Mouse (Mus musculus) left cerebral cortex, adult 11 months (tissue): ENCODE measurements at regions not wholly inside any gene's neighbourhood (a gene's known extent, or its start where the extent isn't known, plus 50 kb on each side); places are given as distances from the start of the nearest gene placed in this dataset.

Source experiments
- DNase-seq: peaks from one replicate; pipeline ENCODE4 v3.0.0; 2022; ENCODE audit warnings: low spot score

DNA sequence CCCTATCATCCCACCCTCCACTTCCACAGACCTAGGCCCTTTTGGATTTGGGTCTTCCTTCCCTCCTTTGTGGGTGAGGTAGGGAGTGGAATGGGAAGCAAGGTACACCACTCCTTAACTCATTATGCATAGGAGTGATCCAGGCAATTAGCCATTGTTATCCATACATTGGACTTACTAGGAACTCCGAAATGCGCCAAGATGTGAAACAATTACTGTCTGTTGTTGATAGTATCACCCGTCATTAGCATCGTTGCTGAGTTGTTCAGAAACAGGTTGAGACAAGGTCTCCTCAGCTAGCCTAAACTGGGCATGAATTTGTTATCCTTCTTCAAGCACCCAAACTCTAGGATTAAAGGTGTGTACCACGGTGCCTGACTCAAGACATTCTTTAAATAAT is 246.3 kb upstream of the Hnrnpa3 start:
- no peak for DNase-seq

DNA sequence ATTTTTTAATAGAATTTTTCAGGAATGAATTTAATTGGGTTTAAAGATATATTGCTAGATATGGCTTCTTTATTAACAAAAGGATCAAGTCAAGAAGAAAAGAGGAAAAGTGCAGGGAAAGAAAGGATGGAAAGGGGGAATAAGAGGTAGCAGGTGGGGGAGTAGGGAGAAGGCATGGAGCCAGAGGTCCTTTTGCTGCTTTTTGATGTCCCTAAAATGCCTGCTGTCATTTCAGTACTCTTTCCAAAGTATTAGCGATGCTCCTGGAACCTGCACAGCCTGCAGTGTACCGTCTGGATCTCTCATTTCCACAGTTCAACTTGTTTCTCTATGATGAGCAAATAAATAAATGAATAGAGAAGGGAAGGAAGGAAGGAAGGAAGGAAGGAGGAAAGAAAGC is 240.4 kb upstream of the Hnrnpa3 start:
- DNase-seq, result no peak

DNA sequence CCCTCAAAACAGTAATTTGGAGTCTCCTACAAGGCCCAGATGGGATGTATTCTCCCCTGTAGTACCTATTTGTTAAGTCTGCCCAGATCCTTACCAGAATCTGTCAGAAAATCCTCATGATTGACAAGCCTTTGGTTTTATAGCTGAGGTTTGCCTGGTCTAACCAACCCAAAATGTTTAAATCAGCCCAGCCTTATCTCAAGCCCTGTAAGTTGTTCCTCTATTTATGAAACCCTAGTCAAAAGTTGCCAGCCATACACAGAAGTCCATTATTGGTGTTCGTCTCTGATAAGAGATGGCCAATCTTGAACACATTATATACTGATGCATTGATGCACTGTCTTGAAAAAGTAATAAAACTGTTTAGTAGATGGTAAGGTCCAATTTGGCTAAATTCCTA is 239.9 kb upstream of the Hnrnpa3 start:
- no peak for DNase-seq

DNA sequence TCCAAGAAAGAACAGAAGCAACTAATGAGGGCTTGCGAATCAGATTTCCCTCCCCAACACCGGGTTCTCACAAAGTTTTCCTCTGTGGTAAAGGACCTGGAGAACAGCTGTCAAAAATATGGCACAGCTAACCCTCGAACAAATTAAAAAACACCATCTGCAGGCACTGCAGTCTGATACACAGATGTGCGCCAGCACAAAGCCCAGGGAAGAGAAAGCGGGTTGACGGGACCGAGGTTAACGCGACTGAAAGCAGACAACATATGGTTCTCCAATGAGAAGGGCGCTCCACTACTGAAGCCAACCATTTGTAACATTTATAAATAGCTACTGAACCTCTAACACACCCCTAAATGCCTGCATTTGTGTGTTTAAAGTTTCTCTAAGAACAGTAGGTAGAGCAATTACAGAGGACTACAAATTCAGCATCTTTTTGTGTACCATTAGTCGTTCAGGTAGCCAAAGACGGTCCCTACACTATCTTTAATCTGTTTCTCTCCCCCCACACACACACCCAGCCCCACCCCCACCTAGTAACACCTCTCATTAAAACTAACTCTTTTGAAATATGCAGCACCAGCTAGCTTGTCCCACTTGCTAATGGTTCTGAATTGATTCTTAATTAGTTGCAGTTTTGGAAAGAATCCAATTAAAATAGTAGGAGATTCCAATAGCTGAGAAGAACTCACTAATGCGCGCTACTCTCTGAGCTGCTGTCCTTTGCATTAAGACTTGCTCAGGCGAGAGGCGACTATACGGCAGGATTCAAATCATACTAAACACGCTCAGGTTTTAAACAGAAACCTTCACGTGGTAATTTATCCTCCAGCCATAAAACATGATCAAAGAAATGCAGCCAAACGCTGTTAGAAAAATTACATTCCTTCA is 236.0 kb upstream of the Hnrnpa3 start:
- no peak for DNase-seq

DNA sequence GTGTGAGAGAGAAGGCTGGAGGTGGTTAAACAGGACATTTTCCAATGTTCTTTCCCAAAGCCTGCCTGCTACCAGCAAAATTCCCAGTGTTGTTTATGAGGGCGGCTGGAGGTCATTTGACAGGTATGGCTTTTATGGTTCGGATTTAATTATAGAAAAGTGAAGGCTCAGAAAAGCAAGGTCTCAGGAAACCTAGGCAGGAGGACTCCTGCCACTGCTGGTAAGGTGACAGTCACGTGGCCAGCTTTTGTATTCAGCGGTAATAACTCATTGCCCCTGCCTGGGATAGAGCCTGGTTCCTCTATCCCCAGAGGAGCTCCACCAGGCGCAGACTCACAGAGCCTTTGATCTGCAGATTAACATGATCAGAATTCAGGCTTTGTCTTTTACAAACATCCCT is 235.2 kb upstream of the Hnrnpa3 start:
- no peak for DNase-seq

DNA sequence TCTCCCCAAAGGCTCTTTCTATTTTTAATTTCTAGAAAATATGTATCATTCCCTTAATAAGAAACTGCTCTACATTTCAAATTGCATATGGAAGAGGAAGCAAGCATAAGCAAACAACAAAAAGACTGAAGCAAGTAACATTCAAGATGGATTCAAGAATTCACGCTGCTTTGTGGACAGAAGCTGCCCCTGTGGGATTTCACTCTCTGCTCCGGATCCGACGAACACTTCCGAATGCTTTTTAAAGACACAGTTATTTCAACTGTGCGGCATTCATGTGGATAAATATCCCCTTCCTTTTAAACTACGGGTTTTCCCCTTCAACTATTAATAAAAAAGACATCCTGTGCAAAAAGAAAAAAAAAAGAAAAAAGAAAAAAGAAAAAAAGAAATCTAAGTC is 234.7 kb upstream of the Hnrnpa3 start:
- no peak for DNase-seq

DNA sequence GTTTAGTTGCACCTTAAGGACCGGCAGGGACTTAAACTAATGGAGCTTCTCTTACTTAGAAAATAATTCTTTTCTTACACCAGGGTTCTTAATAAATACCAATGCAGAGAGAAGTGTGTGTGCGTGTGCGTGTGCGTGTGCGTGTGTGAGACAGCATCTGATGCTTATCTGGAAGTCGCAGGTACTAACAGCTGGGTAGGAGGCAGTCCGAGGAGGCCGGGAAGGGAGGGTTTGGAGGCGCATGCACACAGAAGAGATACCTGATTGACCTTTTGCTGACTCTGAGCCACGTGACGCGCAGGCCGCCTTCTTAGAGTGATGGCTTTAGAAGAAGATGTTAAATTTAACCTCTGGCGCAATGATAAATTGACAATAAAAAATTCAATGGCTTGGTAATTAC is 234.2 kb upstream of the Hnrnpa3 start:
- DNase-seq, result no peak

DNA sequence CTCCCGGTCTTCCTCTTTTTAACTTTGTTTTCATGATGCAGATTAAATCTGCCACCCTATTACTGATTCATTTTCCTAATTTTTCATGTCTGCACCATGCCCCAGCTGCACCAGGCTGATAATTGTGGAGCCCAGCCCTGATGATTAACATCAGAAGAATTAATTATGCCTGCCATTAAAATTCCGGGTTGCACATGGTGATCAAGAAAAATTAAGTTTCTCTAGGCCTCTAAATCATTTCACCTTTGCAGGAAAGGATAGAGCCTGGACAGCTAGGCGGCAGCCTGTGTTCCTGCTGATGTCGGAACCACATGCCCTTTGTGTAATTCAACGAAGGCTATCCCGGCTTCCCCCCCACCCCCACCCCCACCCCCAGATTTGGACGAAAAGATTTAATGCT is 233.7 kb upstream of the Hnrnpa3 start:
- no peak for DNase-seq

DNA sequence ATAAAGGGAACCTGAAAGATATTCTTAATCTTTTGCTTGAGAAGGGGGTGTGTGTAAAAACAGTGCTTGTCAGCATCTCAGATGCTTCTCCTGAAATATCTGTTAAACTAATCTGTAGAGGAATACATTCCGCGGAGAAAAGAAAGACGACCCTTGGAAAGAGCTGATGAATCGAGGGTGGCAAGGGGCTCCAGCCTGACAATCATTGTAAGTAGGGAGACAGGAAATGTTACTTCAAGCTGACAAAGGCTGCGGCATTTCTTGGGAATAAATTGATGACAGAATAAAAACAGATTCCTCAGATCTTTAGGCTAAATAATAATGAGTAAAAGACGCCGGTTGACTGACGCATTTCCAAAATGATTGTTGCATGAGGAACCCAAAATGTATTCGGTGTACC is 233.3 kb upstream of the Hnrnpa3 start:
- DNase-seq, result no peak

DNA sequence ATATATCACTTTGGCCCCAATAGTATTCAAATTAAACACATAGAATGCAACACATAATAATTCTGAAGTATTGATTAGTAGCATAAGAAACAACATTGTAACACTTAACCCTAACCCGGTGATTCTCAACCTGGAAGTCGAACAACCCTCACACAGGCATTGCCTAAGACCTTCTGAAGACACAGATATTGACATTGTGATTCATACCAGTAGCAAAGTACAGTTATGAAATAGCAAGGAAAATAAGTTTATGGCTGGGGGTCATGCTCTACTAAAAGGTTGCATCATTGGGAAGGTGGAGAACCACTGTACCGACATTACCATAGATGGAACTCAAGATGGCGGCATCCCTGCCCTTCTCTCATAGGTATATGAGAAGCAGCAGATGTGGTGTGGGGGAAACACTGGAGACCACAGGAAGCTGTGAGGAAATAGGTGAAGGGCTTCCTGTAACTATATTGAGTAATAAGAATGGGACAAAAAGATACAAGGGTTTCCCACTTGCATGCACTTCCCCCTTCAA is 231.1 kb upstream of the Hnrnpa3 start:
- no peak for DNase-seq

DNA sequence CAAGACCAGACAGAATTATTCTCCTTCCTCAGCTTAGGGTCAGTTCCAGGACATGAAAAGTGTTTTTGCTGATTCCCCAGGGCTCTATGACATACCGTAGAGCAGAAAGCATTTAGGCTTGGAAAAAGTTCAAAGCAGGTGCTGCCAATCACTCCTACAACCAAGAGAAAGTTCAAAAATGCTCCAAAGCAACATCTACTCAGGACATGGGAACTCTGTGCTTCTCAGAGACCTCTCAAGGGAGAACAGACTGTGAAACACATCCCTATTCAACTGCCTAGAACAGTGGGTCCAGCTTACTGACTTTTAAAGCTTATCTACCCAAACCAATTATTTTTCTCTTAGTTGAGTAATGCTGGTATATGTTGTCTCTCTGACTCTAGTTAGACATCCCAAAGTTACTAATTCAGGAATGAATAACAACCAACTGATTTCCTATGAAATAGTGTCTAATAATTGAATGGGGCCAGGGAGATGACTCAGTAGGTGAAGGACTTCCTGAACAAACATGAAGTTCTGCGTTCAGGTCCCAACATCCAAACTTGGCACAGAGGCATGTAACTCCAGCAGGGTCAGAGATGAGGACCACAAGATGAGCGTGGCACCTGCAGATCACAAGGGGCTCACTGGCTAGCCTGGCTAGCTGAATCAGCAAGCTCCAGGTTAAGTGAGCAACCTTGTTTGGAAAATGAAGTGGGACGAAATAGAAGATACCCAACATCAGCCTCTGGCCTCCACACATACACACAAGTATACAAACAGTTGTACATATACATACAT is 228.7 kb upstream of the Hnrnpa3 start:
- DNase-seq, result no peak

DNA sequence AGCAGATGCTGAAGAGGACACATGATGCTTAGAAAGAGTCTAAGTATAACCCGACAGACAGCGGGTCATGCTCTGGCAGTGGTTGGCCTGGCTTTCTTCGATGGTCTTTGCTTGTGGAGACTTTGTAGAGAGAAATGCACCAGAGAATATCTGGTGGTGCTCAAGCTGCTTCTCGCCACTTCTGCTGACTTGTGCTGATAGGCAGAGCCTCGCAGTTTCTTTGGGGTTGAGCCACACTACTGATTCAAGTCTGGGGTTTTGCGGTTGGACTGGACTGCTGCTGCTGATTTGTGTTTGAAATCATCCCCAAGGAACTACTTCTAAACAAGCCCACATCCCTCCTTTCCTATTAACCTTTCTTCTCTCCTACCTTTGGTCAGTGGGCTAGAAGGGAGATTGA is 227.1 kb upstream of the Hnrnpa3 start:
- no peak for DNase-seq

DNA sequence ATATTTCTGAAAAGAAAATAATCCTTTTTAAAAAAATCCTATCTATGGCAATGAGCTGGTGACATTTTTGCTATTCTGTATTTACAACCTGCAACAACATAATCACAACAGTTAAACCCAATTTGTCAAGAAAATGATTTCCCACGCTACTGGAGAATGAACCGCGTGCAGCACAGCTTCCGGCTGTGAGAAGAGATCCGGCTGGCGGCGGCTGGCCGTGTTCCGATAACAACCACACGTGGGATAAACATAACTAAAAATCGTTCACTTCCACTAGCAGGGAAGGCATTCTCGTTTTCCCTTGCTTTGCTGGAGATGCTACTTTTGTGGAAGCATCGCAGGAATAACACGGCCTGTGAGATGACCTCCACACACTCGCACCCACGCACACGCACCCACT is 224.5 kb upstream of the Hnrnpa3 start:
- DNase-seq, result no peak

DNA sequence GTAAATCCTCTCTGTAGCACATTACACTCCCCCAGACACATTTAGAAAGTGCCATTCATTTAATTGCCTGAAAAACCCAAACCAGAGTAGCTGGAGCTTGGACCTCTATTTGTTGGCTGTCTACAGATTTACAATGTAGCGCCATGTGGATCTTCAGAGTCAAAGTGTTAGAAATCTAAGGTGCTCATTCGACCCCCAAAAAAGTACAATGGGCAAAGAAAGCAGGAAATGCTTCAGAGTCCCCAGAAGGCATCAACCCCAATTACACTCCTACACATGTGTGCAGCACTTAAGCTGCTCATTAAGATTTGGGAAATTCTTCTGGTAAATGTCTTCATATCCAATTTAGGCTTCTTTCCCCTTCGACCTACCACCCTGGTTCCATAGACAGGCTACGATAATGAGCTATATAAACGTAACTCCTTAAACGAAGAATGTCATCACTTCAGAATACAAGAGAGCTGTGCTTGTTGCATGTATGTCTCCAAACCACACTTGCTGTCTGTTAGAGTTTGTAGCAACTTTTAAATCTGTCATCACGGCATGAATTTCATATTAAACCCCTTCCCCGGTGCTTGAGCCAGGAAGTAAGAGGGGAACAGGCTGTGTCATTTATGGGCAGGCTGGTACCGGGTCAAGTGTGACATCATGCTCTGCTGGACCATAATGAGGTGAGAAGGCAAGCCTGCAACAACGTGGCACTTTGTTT is 219.4 kb upstream of the Hnrnpa3 start:
- DNase-seq, result no peak

DNA sequence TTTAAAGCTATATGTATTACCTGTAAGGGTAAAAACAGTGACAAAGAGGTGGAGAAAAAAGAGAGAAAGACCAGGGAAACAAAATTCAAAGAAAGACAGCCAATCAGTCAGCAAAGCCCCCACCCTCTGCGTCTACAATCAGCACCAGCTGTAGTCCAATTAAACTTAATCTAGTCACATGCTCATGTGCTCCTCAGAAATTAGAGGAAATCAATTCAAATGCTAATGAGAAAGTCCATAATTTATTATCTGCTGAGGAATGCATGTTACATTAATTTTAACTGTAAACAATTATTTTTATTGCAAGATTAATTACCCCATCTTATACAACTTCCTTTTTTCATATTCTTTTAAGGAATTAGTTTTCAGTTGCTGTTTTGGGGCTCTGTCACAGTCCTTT is 216.4 kb upstream of the Hnrnpa3 start:
- DNase-seq, result no peak

DNA sequence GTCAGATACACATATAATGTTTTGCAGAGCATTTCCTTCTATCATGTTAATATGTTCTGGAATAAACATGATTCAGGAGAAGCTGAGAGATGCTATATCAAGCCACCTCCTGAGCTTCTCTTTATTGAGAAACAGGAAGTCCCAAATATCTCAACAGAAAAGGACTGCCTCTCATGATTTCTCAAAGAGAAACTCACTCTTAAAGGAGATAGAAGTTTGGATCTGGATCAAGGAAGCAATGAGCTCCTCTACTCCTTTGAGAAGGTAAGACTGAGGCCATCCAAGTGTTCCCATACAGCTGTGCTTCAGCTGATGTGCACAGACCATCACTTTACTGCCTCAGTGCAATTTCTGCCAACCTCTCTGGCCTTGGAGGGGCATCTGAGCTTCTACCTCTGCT is 213.9 kb upstream of the Hnrnpa3 start:
- no peak for DNase-seq

DNA sequence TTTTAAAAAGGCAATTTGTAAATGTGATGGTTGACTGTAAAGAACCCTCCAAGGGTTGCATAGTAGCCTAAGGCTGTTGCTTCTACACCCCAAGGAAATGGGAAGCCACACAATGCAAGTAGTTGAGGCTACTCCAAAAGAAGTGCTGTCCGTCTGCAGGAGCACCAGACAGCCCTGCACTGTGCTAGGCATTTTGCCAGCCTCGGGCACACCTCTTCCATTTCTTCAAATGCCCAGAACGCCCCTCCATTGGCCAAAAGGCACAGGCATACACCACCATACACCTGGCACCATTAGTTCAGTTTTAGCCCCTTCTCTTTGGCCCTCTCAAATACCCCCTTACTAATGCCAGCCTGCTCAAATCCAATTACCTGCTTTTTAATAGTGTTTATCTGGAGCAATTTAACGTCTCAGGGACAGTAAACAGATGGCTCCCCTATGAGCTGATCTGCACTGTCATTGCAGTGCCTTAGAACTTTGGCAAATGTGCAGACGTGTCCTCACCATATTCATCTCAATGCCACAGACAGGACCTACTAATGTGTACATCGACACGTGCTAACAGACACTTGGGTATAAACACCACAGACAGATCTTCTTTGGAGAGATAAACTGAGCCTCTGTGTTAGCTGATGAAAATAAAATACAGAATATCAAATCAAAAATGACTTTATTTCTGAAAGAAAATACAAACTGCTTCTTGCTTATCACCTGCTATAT is 211.9 kb upstream of the Hnrnpa3 start:
- no peak for DNase-seq

DNA sequence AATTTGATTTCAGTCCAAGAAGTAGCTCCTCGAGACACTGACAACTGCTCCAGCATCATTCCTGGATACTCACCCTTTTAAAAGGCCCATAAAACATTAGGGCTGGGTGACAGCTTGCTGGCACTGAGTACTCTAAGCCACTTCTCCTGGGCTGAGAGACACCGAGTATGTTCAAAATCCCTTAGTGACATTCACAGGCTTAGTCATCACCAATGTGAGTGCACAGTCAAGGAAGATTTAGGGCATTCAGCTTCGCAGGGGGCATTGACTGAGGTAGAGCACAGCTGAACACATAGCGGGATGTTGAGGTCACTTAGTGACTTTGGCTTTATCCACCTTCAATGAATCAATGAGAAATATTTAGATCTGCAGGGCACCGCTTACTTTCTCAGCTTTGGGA is 210.8 kb upstream of the Hnrnpa3 start:
- no peak for DNase-seq

DNA sequence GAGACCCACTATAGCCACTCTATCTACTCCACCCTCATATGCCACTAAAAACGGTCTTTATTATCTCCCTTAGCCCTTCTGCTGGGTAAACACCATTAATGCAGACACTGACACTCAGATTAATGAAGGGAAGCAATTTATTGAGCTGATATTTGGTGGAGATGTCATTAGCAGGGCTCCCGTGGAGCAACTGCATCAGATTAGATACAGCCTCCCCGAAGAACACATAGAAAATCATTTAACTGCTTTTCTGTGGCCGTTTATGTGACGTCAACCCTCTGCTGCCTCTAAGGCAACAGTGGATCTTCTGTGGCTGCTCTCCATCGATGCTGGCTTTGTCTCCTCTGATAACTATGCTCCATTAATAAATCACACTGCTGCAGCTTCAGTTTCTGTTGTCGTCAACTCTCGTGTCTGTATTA is 207.2 kb upstream of the Hnrnpa3 start:
- no peak for DNase-seq

DNA sequence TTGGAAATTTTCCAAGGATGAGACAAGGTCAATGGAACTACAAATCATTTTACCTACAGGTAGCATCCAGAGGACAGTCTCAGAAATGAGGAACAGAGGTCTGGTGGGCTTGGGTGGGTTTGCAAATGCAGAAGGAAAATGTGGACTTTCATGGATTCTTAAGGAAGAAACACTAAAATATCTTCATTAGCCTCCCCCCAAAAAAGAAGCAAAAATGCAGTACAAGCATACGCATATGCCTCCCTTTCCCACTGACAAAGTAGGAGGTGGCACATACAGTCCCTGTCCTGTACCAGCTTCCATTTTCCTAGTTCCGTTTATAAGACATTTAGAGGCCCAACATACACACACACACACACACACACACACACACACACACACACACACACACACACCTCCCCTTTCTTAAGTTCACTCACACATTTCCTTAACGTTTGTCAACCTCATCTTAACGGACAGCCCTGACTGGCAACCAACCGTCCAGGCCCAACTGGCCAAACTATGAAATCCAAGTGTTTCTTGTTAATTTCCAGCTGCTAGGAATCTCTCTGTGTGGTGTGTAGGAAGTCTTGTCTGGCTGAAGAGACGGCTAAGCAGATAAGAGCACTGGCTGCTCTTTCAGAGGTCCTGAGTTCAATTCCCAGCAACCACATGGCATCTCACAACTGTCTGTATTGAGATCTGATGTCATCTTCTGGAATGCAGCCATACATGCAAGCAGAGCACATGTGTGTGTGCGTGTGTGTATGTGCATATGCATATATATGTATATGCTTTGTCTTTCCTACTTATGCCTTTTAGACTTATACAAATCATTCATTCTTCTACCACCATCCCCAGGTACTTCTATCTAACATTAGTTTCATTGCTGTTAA is 206.6 kb upstream of the Hnrnpa3 start:
- DNase-seq, result no peak

DNA sequence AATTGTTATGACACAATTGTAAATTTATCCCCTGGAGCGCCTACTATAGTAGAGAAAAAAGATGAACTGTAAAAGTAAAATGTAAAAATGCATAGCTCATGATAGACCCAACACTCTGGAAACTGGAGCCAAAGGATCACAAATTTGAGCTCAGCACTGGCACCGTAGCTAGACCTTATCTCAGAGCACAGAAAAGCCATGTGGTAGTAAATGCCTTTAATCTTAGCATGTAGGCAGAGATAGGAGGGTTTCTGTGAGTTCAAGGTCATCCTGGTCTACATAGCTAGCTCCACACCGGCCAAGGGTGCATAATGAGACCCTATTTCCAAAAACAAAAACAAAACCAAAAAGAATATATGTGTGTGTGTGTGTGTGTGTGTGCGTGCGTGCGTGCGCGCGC is 203.6 kb upstream of the Hnrnpa3 start:
- no peak for DNase-seq
